Mouse (Mus musculus): ENCODE measurements around the gene Serpinc1. TPM values are rescaled to one million over a fixed set of nuclear protein-coding genes. Genes with fewer than 3 reads are reported as not detected.

The Serpinc1 gene
- polyA plus RNA-seq, 1 experiment from 2014 or later, result 1.7 TPM

DNA sequence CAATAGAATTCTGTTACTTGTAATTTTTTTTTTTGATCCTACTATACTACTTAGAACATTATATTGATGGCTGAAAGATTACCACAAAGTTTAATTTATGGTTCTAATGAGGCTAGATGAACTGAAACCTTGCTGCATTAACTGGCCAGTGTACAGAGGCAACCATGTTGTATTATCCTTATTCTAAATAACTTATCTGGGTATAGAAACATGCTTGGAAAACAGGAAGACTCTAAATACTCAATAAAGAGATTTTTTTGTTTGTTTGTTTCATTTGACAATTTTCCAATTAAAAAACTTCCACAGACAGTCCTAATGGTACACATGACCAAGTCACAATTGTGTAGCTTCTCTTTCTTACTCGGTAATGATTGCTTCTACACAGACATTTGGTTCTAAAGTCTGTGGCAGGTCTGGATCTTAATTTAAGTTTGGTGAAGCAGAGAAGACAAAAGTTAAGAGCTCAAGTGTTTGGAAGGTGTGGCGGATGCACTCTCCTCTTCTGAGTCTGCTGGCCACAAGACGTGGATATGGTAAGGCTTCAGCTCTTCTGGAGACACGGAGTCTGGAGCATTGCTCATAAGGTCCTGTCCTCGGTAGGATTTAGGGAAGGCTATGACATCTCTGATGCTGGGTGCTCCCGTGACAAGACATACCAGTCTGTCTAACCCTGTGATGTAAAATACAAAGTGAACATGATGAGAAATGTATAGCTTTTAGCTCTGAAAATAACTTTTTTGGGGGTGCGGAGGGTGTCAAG, 63.1 kb downstream of the Serpinc1 start:
- Histone ChIP-seq H3K27me3 (replicated peaks; ENCODE audit: insufficient read depth, low read length) (no peaks in the 10 kb centered on the region), H3K36me3 (ENCODE audit: insufficient read depth, low read length) (peaks cover 6% of the 10 kb centered on the region; the same call in 1 of the 2 replicates), H3K9me3 (ENCODE audit: low read length) (no peaks in the 10 kb centered on the region), H3K4me2 (replicated peaks; ENCODE audit: low read depth, low read length) (no peak overlapping the region), H3K9ac (replicated peaks; ENCODE audit: low read depth) (no peak overlapping the region), H3K4me1 (ENCODE audit: insufficient read depth, low read depth, low read length) (peaks cover 1% of the 10 kb centered on the region; the same call in 1 of the 2 replicates), H3K27ac (ENCODE audit: low read length) (no peak overlapping the region), H3K4me3 (ENCODE audit: low read depth, low read length) (no peak overlapping the region)
- TF ChIP-seq EP300 (IDR thresholded peaks at IDR 0.05) (no peak), CTCF (IDR thresholded peaks at IDR 0.05) (no peak)
- 85% methylated on average over 7 of the region's 7 CpGs for WGBS
- DNase-seq (ENCODE audit: low spot score) (no peak), ATAC-seq (no peak)

DNA sequence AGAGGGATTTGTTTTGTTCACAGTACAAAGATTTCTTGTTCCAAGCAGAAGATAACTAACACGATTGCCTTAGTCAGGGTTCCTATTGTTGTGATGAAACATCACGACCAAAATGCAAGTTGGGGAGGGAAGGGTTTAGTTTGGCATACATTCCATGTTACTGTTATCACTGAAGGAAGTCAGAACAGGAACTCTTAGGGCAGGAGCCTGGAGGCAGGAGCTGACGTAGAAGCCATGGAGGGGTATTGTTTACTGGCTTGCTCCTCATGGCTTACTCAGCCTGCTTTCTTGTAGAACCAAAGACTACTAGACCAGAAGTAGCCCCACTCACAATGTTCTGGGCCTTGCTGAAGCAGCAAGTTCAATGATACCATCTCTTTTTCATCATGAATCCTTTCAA, 68.6 kb downstream of the Serpinc1 start:
- WGBS, result 72% methylated on average over 3 of the region's 3 CpGs

More for the DNA sequence above, 68.6 kb downstream of the Serpinc1 start:
- H3K9me3 ChIP-seq (ENCODE audit: low read length), result no peaks in the 10 kb centered on the region
- H3K9ac ChIP-seq (replicated peaks; ENCODE audit: low read depth), result no peak overlapping the region
- H3K27ac ChIP-seq (ENCODE audit: low read length), result no peak overlapping the region
- peaks cover 3% of the 10 kb centered on the region; the same call in 1 of the 2 replicates for H3K36me3 ChIP-seq (ENCODE audit: insufficient read depth, low read length)
- TF ChIP-seq EP300 (IDR thresholded peaks at IDR 0.05) (no peak), CTCF (IDR thresholded peaks at IDR 0.05) (no peak)
- H3K4me1 ChIP-seq (ENCODE audit: insufficient read depth, low read depth, low read length), result no peaks in the 10 kb centered on the region
- no peak for ATAC-seq
- DNase-seq (ENCODE audit: low spot score), result no peak
- H3K4me2 ChIP-seq (replicated peaks; ENCODE audit: low read depth, low read length), result no peak overlapping the region
- H3K4me3 ChIP-seq (ENCODE audit: low read depth, low read length), result no peak overlapping the region
- no peaks in the 10 kb centered on the region for H3K27me3 ChIP-seq (replicated peaks; ENCODE audit: insufficient read depth, low read length)

Other genes starting within 250 kb of the Serpinc1 start
- gene Rabgap1l, start 185.4 kb upstream of the Serpinc1 start, polyA plus RNA-seq (2015; fragmentation: Nextera tagmentation; extraction: Ambion mirVana), result 31.4 and 42.0 TPM in 2 replicates
- gene Rc3h1, start 72.2 kb upstream of the Serpinc1 start, polyA plus RNA-seq (2015; fragmentation: Nextera tagmentation; extraction: Ambion mirVana), result 6.9 and 8.2 TPM in 2 replicates
- gene Zbtb37, start 56.3 kb downstream of the Serpinc1 start, polyA plus RNA-seq (2015; fragmentation: Nextera tagmentation; extraction: Ambion mirVana), result 4.5 and 6.4 TPM in 2 replicates
- gene Dars2, start 92.1 kb downstream of the Serpinc1 start, polyA plus RNA-seq (2015; fragmentation: Nextera tagmentation; extraction: Ambion mirVana), result 10.9 TPM in 2 replicates
- gene Cenpl, start 92.1 kb downstream of the Serpinc1 start, polyA plus RNA-seq (2015; fragmentation: Nextera tagmentation; extraction: Ambion mirVana), result 4.5 and 5.6 TPM in 2 replicates
- gene Klhl20, start 152.9 kb downstream of the Serpinc1 start, polyA plus RNA-seq (2015; fragmentation: Nextera tagmentation; extraction: Ambion mirVana), result 9.5 and 10.0 TPM in 2 replicates
- 1.3 and 2.2 TPM in 2 replicates for gene Ankrd45, start 164.1 kb downstream of the Serpinc1 start, polyA plus RNA-seq (2015; fragmentation: Nextera tagmentation; extraction: Ambion mirVana)
- gene Tex50, start 180.7 kb downstream of the Serpinc1 start, polyA plus RNA-seq (2015; fragmentation: Nextera tagmentation; extraction: Ambion mirVana), result 0.15 TPM in 1 of 2 replicates, not detected in the other

All from lung, postnatal 0 days (tissue).